Mouse (Mus musculus): Measurements from ENCODE around the gene Ehd4.
A peak's percentile ranks its signal among the peaks of the same experiment; 100 is the strongest.

Gene Ehd4

DNA sequence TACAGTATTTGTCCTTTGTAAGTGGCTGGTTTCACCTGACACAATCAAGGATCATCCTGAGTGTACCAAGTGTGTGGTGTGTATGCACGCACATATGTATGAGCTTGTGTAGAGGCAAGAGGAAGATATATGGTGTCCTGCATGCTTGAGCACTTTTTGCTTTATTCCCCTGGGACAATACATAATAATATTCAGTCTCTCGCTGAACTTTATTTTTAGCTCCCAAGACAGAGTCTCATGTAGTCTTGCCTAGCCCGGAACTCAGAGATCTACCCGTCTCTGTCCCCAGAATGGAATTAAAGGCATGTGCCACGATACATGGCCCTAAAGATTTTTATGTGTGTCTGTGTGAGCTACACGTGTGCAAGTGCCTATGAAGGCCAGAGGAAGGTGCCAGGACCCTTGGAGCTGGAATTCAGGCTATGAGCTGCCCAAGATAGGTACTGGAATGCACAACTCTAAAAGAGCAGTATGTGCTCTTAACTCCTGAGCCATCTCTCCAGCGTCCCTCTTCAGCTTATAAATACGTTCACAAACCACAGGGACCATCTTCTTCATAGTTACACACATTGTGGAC is 47.9 kb downstream of the Ehd4 start:
- no peak for DNase-seq

DNA sequence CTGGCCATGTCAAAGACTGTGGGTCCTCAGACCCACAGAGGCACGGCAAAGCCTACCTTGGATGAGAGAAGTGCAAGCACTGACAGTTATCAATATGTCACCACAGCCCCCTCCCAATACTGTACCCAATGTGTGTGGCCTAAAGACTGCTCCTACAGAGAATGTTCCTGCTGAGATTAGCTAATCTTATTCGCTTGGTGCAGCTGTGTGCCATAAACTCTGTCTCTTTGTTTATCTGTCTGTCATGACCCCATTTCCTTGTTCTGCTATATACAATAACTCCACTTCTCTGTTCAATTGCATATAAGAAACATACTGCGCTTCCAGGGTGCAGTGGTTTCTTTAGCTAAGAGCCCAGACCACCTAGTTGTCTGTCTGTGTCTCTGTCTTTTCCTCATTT is 48.5 kb downstream of the Ehd4 start:
- DNase-seq = no peak

DNA sequence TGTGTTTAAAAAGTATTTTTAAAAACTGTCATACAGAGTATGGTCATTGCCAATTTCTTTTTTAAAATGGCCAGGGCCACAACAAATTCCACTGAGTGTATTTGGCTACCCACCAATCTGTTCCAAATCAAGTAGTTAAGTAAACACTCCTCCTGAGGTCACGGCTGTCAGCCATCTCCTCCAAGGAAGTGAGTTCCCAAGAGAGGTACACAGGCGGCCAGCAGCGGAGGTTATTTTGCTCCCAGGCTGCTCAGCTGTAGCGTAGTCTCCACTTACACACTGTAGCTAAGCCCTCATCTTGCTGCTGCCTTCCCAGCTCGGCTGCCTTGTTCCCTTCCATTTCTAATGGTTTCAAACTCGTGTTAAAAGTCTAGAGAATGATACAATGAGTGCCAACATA is 51.5 kb downstream of the Ehd4 start:
- DNase-seq = no peak

DNA sequence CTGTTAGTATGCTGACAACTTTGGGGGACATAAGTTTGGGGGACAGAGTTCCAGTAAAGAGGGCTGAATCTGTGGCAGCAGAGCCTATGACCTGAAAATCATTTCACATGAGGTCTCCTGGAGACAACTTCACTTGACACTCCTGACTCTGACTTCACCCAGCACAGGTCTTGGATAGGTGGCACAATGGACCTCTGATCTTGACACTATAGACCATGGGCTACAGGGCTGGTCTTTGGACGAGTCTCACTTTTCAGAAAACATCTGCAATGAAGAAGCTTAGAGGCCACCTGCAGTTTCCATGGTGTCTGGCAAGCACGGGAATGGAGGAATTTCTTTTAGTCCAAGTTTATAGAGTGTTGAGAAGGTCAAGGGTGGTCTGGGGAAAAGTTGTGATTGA is 52.0 kb downstream of the Ehd4 start:
- DNase-seq = no peak

DNA sequence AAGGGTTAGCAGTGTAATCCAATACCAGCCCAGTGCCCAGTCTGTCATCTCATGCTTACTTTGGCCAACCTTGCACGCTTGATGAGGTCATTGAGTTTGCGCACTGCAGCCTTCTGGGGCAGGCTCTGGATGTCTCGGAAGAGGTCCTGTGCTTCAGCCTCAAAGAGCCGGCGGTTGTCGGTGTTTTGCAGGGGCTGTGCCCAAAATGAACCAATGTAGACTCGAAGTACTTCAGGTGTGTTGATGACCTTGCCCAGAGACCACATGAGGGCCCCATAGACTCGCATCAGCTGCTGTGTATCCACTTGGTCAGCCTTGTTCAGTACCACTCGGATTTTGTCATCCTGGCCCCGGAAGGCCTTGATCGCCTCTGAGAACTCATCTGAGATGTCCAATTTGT is 52.4 kb downstream of the Ehd4 start:
- DNase-seq = no peak

DNA sequence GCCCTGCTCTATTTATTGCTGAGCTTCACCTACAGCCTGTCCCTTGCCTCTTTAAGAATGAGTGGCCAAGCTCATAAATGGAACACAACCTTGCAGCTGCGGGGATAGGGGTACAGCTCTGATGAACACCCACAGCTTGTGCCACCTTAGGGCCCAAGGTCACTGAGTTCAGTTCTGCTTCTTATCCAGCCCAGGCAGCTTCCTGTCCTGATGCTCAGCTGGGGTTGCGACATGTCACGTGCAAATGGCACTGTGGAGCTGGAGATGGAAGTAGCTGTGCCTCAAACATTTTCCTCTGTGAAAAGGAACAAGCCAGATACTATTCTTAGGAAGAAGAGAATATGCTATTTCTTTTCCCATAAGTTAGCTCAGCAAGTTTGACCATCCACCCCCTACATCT is 54.5 kb downstream of the Ehd4 start:
- no peak for DNase-seq

DNA sequence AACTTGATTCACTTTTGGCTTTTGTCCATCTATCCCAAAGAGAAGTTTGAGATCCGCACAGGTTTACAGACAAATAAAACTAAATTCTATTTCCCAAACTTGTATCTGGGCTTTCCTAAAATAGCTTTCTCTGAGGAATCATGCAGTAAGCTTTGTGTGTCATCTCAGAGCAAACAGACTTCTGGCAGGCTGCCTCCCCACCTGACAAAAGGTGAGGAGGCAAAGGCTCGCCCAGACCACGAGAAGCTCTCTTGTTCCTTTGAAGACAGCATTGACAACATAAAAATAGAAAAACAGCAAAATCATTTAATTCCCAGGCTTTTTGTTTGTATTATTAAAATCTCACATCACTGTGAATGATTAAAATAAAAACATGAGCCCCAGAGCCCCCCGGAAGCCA is 55.1 kb downstream of the Ehd4 start:
- no peak for DNase-seq

DNA sequence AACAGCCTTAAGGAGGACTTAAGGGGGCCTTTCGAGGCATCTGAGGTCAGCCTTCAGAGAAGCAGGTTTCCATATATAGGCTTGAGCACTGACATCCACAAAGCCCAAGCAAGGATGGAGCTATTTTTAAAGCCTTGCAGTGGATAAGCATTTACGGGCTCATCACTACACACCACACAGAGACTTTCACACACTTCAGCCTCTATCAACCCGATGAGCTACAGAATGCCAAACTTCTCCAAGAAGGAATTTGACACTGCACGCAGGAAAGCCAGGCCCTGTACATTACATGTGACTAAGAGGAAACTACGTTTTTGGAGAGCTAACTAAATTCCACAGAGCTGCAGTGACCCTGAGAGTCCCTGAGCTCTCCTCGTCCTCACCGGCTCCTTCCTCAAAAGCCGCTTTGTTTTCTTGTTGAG is 55.6 kb downstream of the Ehd4 start:
- no peak for DNase-seq

DNA sequence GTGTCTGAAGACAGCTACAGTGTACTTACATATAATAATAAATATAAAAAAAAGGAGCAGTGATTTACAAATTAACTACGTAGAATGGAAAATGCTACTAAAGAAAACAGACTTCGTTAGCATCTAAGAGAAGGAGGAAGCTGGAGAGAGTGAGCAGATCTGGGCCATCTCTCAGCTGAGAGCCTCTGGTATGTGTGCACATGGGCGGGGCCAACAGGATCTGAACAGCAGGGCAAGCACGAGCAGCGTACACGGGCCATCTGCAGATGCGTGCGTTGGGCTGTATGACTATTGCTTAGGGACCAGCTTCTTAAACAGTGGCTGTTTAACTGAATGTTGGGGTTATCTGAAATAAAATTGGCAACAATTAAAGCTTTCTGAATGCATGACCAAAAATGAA is 56.5 kb downstream of the Ehd4 start:
- DNase-seq = no peak

DNA sequence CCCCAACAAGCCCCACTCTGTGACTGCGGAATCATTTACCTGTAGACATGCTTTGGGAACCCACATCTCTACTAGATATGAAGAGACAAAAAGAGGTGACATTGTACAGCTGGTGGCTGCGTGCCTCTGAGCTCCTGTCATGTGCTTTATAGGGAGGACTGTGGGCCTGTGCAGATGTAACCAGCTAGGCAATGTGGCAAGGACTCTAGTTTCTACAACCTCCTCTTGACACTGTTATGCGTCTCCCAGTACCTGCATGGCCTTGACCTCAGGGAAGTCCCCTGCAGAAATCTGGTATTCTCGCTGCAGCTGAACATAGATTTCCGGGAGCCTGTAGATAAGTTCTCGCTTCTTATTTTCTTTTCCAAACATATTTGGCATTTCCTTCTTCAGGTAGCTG is 57.7 kb downstream of the Ehd4 start:
- no peak for DNase-seq

DNA sequence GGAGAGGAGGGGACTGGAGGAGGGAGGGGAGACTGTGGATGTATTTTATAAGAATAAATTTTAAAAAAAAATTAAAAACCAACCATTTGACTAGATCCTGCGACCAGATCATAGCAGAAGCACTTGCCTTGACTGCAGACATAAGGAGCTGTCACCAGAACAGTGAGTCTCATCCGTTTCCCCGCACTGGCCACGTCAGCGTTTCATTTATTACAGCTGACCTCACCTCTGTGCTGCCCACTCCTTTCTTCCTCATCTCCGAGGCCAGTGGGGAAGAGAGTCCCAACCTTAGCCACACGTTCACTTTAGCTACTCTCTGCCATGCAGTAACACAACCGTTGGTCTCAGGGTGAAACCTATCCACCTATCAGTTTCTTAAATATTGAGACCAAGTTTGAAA is 58.2 kb downstream of the Ehd4 start:
- no peak for DNase-seq

DNA sequence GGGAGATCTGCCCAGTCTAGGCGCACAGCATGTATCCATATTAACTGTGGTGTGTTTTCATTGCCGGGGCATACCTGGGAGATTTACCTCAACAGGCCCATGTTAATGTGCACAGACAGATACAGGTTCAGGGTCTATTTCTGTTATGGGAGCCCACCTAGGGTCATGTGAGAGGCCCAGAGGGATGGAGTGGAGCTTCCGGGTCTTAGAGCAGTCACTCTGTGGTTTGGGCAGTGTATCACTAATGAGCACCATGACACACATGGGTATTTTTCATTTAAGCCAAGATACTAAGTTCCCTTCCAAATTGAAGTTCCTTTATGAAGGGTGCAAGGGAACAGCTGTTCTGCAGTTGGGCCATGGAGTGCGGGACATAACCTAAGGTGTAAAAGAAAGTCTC is 59.2 kb downstream of the Ehd4 start:
- DNase-seq = no peak

DNA sequence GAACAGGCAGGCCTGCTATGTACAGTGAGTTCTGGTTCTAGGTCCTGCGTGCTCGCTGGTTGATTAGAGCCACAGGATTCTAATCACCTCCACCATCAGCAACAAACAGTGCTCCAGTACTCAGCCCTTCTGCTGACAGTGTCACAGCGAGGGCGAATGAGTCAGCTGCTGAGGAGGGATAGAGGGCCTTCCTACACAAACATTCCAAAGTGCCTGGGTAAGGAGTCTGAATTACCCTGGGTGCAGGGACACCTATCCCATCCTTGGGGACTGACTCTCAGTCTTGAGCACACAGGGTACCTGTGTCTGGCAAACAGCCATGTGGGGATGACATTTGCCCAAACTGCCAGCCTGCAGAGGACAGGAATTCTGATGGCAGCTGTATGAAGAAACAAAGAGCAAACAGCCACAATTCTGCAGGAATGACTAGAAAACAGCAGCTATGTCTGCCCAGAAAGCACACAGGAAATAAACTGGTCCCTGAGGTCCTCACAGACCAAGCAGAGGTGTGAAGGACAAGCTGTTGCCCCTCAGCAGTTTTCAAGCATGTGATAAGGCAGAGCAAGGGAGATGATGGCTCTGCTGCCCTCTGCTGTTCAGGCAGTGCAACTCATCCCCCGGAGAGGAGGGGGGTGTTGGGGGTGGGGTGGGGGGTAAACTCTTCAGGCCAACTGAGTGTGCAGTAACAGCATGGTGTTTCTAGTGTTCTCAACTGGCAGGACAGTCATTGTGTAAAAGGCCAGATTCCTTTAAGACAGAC is 60.6 kb downstream of the Ehd4 start:
- peak; percentile 83 for DNase-seq

DNA sequence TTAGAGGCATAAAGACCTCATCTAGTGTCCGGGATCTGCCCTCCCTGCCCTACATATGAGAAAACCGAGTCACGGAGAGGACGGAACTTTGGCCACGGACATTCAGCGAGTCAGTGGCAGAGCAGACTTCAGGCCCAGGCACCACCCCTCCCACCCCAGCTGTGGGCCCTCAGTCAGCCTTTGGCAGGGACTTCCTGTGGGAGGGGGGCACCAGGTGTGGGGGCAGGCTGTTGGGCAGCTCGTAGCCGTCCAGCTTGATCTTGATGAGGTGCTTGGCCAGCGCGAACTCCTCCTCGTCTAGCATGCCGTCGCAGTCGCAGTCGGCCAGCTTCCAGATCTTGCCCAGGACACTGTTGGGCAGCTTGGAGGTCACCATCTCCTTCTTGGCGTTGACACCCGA is 63.4 kb downstream of the Ehd4 start:
- no peak for DNase-seq

DNA sequence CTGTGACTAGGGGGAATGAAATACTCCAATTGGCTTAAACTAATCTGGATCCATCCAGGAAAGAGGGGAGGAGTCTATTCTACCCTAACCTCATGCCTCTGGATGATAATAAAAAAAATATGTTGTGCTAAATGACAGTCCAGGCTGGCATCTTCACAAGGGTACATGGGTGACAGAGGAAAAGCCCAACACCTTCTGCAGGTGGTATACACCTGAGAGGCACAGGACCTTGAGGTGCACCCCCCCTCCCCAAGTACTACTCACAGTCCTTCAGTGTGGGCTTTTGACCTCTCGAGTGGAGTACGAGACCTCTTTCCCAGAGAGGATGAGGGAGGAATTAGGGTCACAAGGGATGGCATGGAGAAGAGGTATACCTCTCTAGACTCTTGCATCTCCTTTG is 66.5 kb downstream of the Ehd4 start:
- no peak for DNase-seq

DNA sequence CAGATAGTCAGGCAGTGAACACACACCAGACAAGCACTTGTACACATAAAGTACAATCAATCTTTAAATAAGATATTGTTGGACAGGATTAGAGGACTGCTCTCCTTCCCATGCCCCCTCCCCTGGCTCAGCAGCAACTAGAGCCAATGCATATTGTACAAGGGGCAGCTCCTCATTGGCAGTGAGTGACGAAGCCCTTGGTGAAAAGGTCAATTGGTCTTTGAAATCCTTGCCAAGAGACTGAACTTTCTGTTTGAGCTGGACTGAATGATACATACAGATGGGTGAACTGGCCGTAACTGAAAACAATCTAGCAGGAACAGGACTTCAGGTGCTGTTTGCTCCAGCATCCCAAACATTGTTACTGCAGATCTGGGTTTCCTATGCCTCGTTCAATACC is 67.0 kb downstream of the Ehd4 start:
- DNase-seq = no peak

DNA sequence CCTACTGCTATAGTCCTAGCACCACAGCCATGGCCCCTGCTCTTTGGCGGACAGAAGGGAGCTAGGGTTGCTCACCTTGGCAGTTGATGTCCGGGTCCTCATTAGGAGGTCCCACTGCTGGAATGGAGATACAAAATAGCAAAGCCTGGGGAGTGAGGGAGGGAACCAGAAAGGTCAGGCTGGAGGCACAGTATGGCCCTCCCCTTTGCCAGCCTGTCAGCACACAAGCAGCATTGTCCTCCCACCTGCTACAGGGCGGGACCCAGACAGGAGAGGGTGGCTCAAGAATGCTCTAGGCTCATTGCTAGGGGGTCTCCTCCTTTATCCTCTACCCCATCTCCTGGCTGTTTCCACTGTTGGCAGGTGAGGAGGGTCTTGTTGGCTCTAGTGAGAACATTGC is 68.4 kb downstream of the Ehd4 start:
- no peak for DNase-seq

DNA sequence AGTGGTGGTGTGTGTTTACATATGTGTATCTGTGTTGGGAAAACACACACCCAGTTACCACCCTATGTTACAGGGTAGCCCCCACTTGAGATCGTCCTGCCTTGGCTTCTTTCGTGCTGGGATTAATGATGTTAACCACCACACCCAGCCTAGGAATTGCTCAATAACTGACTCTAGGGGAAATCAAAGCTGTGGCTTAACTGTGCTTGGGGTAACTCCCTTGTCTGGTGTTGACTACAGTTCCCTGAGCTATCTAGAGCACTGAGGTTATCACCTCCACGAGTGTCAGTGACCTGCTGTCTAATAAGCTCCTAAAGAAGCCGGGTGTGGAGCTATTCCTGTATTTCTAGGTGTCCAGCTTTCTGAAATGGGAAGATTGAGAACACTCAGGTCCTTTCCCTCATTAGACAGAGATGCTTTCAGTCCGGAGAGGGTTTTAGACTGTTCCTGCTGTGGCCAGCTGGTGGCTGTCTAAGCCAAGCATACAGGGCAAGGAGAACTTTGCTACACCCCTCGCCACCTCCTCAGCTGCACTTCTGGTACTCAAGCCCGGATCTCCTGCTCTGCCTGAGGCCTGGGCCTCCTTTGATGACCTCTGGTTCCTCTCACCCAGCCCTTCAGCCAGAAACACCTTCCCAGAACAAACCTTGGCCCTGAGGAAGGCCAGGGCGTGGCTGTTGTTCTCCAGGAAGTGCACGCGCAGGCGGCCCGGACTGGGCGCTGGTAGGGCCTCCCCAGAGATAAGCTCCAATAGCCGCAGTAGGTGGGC is 69.6 kb downstream of the Ehd4 start:
- no peak for DNase-seq

DNA sequence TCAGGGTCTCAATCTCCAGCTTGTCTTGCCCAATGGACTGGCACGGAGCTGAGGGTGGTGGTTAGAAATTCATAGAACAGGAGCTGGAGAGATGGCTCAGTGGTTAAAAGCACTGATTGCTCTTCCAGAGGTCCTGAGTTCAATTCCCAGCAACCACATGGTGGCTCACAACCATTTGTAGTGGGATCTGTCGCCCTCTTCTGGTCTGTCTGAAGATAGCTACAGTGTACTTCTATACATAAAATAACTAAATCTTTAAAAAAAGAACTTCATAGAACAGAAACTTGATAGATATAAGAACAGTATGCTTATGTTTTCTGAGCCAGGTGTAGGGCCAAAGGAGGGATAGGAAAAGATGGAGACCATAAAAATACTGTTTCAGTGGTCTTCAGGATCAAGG is 72.0 kb downstream of the Ehd4 start:
- DNase-seq = no peak

DNA sequence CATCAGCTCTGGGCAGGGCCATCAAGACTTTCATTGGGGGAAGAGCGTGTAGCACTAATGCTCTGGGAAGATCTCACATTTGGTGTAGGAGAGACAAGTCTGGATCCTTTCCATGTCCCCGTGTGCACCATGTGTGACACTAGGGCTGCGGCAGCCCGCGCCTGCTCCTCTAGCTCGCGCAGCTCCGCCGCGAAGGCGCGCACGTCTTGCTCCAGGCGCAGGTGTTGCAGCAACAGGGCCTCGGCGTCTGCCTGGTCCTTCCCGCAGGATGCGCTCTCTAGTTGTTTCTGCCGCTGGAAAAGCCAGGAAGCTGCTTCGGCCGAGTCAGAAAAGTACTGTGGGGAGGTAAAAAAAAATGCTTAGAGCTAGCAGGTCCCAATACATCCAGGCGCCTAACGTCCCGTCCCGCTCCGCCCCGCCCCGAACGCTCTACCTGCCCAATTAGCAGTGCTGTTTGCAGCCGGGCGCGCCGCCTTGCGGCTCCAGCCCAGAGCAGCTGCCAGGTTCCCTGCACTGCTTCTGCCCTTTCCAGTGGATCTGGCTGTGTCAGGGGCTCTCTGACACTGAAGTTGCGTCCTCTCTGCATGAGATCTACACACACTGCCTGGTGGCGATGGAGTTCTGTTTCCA is 78.2 kb downstream of the Ehd4 start:
- DNase-seq = peak; percentile 82

DNA sequence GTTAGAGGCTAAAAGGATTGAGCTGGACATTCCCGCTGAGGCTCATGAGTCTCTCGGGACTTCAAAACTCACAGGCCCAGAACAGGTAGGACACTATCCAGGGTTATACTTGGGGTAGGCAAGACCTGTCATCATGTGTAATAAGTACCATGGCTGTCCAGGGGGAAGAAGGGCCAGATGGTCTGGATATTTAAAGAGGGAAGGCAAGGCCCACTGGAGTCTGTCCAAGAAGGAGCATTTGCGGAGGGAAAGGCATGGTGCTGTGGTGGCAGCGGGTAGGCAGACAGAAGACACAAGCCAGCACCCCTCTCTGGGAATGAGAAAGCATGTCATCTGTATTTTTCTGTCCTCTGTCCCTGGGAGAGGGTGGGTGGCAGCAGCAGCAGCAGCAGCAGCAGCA is 80.3 kb downstream of the Ehd4 start:
- DNase-seq = no peak

DNA sequence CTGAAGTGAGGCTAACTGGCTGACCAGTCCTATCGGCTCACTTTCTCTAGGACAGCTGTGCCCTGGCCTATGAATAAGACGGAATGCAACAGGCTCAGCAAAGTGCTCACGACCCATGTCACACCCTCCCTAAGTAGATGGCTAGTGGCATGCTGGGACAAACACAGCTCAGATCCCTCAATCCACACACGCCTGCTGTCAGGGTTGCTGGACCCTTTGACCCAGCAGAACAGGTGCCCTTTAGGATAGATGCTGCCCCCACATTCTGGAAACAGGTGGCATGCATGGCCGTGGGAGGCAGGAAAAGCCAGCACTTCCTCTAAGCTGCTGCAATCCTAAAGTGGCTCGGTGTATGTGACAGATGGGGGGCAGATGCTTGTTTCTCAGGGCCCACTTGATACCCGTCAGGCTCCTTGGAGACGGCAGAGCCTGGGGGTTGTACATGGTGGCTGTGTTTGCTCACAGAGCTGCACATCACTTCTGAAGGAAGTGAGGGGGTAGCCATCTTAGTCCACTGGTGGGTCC is 84.9 kb downstream of the Ehd4 start:
- no peak for DNase-seq

Data from thymus, postnatal 4 days (tissue).